Mouse (Mus musculus) G1E (cell line): ENCODE data around the gene Kdm2b. TPM values are rescaled to one million over a fixed set of nuclear protein-coding genes. Genes with fewer than 3 reads are reported as not detected.

ENCODE experiments used
- ATAC-seq: 2 replicates; pipeline ENCODE4 v1.8.0; 2016; ENCODE audit warnings: mild to moderate bottlenecking; ENCODE audit not compliant: insufficient number of reproducible peaks, poor library complexity, low FRiP score, severe bottlenecking; ENCODE audit errors: extremely low read depth
- DNase-seq: peaks from one replicate; pipeline ENCODE4 v3.0.0; 2012; ENCODE audit warnings: low spot score
- H3K27me3 ChIP-seq: 2 replicates; pipeline ENCODE4 v1.6.1; 2012; ENCODE audit warnings: mild to moderate bottlenecking, low read length, inconsistent platforms; ENCODE audit not compliant: insufficient read depth
- H3K36me3 ChIP-seq: replicated peaks from 2 replicates; pipeline ENCODE3; 2012; ENCODE audit warnings: mild to moderate bottlenecking, inconsistent platforms
- H3K4me1 ChIP-seq: 2 replicates; pipeline ENCODE4 v1.6.1; 2012; ENCODE audit warnings: low read depth, low read length, inconsistent platforms, mixed read lengths; ENCODE audit not compliant: insufficient read depth
- H3K4me3 ChIP-seq: 2 replicates; pipeline ENCODE4 v1.5.1; 2012; ENCODE audit warnings: low read depth, mild to moderate bottlenecking, inconsistent platforms, low read length, moderate library complexity, mixed read lengths
- H3K9me3 ChIP-seq: replicated peaks from 2 replicates; pipeline ENCODE4 v1.6.1; 2012; ENCODE audit warnings: inconsistent platforms
- CTCF ChIP-seq: IDR thresholded peaks from 2 replicates; pipeline ENCODE4 v1.5.1; 2012; ENCODE audit warnings: low read depth, low read length, inconsistent platforms, mixed read lengths
- GATA1 ChIP-seq: IDR thresholded peaks from 2 replicates; pipeline ENCODE4 v1.6.1; 2012; ENCODE audit warnings: borderline replicate concordance, low read length, inconsistent platforms, mixed read lengths
- GATA2 ChIP-seq: IDR thresholded peaks from 2 replicates; pipeline ENCODE4 v1.6.1; 2012; ENCODE audit warnings: low read depth, low read length, inconsistent platforms, borderline replicate concordance
- POLR2AphosphoS5 ChIP-seq: IDR thresholded peaks from 2 replicates; pipeline ENCODE4 v1.6.1; 2012; ENCODE audit warnings: low read depth, low read length, inconsistent platforms; ENCODE audit not compliant: insufficient replicate concordance
- TAL1 ChIP-seq: conservative IDR thresholded peaks from 2 replicates; pipeline ENCODE4 v1.6.1; 2012; ENCODE audit warnings: low read depth, low read length, inconsistent platforms, mixed read lengths
- polyA plus RNA-seq: library from polyadenylated mRNA; stranded (reverse); fragments of >175 nt; gene quantifications from 2 replicates; pipeline ENCODE4 v1.2.3, GENCODE M21; 2012
- total RNA-seq, 2 experiments: library from RNA; stranded (forward) in 1 of 2; stranded (reverse) in 1 of 2; fragments of 200-1000 nt in 1 of 2; fragments of >200 nt in 1 of 2; fragmentation: Nextera tagmentation in 1 of 2; gene quantifications; 2 replicates each; pipeline ENCODE4 v1.2.3; 2014 to 2017

Gene Kdm2b
- total and polyA plus RNA-seq, 3 experiments = 17.5 to 38.4 (median 27.0) TPM

DNA sequence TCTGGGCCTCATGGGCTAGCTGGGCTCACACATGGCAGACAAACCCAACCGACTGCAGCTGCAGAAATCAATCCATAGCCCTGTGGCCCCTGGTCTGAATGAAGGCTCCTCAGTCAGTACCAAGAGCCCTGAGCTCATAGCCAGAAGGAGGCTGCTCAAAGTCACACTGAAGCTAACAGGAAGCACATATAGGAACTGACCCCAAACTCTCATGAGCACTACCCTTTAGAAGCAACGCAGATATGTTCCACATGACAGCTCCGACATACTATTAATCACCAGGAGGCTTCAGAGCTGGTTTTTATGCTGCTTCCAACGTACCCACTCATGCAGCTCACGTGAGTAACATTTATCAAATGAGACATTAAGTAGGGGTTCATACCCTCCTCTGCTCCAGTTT is 19.6 kb downstream of the Kdm2b start:
- peaks cover 5% of the 10 kb centered on the region for H3K4me1 ChIP-seq
- peaks cover 44% of the 10 kb centered on the region for H3K36me3 ChIP-seq
- no peaks in the 10 kb centered on the region for H3K9me3 ChIP-seq
- DNase-seq = no peak
- H3K4me3 ChIP-seq = no peak overlapping the region
- no peaks in the 10 kb centered on the region for H3K27me3 ChIP-seq
- no peak for TF ChIP-seq CTCF
- TF ChIP-seq TAL1 = no peak
- TF ChIP-seq GATA1 = no peak
- no peak for TF ChIP-seq POLR2AphosphoS5
- no peak for TF ChIP-seq GATA2
- no peak for ATAC-seq

DNA sequence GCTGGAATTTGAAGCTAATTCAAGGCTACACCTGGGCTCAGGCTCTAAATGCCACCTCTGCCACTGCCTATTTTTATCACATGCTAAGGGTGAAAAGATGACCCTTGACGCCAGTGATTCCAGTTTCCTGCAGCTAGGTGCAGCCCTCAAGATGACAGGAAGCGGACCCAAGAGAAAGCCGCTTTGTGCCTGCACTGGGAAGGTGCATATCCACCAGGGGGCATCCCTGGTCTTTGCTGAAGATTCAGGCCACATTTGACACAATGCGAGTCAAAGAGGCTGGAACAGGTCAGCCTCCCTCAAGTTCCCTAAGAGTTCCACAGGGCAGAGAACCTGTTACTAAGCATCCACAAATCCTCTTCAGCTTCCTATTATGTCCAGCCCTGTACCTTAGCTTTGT is 21.3 kb downstream of the Kdm2b start:
- ATAC-seq (no peak), DNase-seq (peak; percentile 27)
- TF ChIP-seq GATA2 (no peak), CTCF (peak; percentile 47; the same call in 1 of the 2 replicates)
- peaks cover 56% of the 10 kb centered on the region for H3K36me3 ChIP-seq
- H3K27me3 ChIP-seq = no peaks in the 10 kb centered on the region
- H3K9me3 ChIP-seq = no peaks in the 10 kb centered on the region
- H3K4me1 ChIP-seq = peaks cover 5% of the 10 kb centered on the region
- no peak overlapping the region for H3K4me3 ChIP-seq

GRCm38 (mm10) chr5:122965427-122965826 is 24.2 kb downstream of the Kdm2b start:
- ATAC-seq = no peak
- Histone ChIP-seq H3K4me3 (no peak overlapping the region), H3K36me3 (peaks cover 63% of the 10 kb centered on the region), H3K27me3 (no peaks in the 10 kb centered on the region), H3K4me1 (peaks cover 3% of the 10 kb centered on the region; the same call in 1 of the 2 replicates), H3K9me3 (no peaks in the 10 kb centered on the region)
- DNase-seq = no peak
- TF ChIP-seq POLR2AphosphoS5 = no peak
- no peak for TF ChIP-seq GATA1
- TF ChIP-seq TAL1 = no peak
- no peak for TF ChIP-seq CTCF
- TF ChIP-seq GATA2 = no peak

DNA sequence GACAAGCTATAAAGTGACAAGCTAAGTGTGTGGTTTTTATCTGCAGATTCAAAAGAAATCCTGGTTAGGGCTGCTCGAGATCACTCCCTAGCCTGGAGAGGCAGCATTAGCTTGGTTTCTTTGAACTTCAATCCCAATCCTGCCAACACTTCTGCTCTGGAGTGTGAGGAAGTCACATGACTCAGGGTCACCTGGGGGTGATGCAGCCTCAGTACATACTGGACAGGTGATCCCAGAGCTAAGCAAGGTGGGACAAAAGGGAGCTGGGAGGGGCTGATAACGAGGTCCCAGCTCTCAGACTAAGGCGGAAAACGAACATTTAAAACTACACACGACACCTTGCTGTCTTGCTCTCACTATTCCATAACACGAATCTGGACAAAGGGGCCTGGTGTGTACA is 24.8 kb downstream of the Kdm2b start:
- Histone ChIP-seq H3K4me1 (peaks cover 3% of the 10 kb centered on the region; the same call in 1 of the 2 replicates), H3K36me3 (peaks cover 60% of the 10 kb centered on the region), H3K4me3 (no peak overlapping the region), H3K27me3 (no peaks in the 10 kb centered on the region), H3K9me3 (no peaks in the 10 kb centered on the region)
- no peak for ATAC-seq
- DNase-seq = no peak
- TF ChIP-seq TAL1 (no peak), POLR2AphosphoS5 (no peak), GATA1 (no peak), CTCF (no peak)

- peaks cover 57% of the 10 kb centered on the region for H3K36me3 ChIP-seq
- no peak for DNase-seq
Observed at GRCm38 (mm10) chr5:122961905-122962304, 27.7 kb downstream of the Kdm2b start.

GRCm38 (mm10) chr5:122959391-122959790 is 30.2 kb downstream of the Kdm2b start:
- no peak for TF ChIP-seq TAL1
- no peak for TF ChIP-seq GATA1
- no peak for TF ChIP-seq POLR2AphosphoS5
- ATAC-seq = no peak
- H3K4me3 ChIP-seq = no peak overlapping the region
- no peak for DNase-seq
- peaks cover 3% of the 10 kb centered on the region; the same call in 1 of the 2 replicates for H3K4me1 ChIP-seq
- H3K27me3 ChIP-seq = no peaks in the 10 kb centered on the region
- H3K9me3 ChIP-seq = no peaks in the 10 kb centered on the region
- H3K36me3 ChIP-seq = peaks cover 64% of the 10 kb centered on the region

More at GRCm38 (mm10) chr5:122961905-122962304, 27.7 kb downstream of the Kdm2b start:
- ATAC-seq = no peak
- no peaks in the 10 kb centered on the region for H3K9me3 ChIP-seq
- H3K27me3 ChIP-seq = no peaks in the 10 kb centered on the region
- TF ChIP-seq CTCF (no peak), GATA1 (no peak), TAL1 (no peak), GATA2 (no peak), POLR2AphosphoS5 (no peak)
- H3K4me1 ChIP-seq = peaks cover 3% of the 10 kb centered on the region; the same call in 1 of the 2 replicates
- no peak overlapping the region for H3K4me3 ChIP-seq

DNA sequence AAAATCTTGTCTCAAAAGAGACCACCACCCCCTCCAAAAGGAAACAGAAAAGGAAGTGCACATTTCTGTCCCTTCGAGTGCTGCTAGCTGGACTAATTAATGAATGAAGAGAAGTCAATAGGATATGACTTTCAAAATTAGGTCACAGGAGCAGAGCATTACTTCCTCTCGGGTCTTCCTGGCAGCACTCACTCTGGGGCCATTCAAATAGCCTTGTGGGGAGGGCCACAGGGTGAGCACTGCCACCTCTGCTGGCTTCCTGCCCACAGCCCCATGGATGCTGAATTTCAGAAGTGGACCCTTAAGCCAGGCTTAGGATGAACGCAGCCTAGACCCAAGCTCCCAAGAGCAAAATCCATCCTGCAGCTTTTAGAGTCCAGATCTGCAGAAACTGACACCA is 33.6 kb downstream of the Kdm2b start:
- Histone ChIP-seq H3K4me1 (no peaks in the 10 kb centered on the region; the same call in 1 of the 2 replicates), H3K36me3 (peaks cover 68% of the 10 kb centered on the region), H3K9me3 (no peaks in the 10 kb centered on the region), H3K27me3 (no peaks in the 10 kb centered on the region), H3K4me3 (no peak overlapping the region)
- no peak for TF ChIP-seq GATA2
- TF ChIP-seq CTCF = no peak
- no peak for TF ChIP-seq POLR2AphosphoS5
- TF ChIP-seq GATA1 = no peak
- no peak for TF ChIP-seq TAL1
- no peak for ATAC-seq
- DNase-seq = no peak
